Mouse (Mus musculus): ENCODE measurements around the gene Hist1h3i. TPM values are rescaled to one million over a fixed set of nuclear protein-coding genes. Genes with fewer than 3 reads are reported as not detected.
"Not testable (repeated sequence)": the region's sequence is repeated elsewhere in the genome, so short reads cannot be mapped to it uniquely, and the experiment has no call there.

Hist1h3i gene
- polyA plus RNA-seq, 1 experiment from 2014 or later: 188 TPM

DNA sequence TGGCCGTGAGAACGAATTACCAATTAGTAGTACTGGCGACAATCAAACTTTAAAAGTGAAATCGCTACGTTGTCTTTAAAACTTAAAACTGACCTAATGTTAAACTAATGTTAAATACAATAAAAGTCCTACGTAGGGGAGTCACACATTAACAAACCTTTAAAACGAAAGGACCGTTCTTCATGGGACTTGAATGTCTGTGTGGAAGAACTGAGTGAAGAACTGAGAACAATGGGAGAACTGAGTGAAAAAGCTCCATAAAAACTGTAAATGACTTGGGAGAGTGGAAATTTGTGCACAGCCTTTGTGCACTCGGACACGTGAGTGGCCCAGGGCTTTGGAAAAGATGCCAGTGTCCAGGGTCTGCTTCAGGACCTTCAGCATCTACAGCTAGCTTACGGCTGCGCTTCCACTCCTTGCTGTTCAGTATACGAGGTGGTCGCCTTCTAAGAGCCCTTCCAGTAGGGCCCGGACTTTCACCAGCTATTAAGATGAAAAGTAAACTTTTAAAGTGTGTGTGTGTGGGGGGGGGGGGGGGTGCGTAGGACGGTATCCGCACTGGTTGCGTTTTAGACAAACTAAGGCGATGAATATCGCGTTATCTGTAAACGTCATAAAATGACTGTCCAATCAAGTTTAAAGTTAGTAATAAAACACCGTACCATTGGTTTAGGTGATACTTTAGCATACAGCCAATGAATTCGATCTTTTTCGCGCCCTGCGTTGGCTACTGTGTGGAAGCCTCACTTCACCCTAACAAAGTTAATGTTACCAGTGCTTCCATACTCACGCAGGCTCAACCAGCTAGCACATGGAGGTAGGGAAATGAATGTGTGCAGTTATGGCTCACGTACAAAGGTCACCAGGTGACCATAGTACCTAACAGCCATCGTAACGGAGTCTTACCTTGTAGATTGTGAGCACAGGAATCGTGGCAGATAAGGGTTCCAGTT lies 4.1 kb downstream of the Hist1h3i start:
- no peaks in the 10 kb centered on the region for H3K36me3 ChIP-seq (ENCODE audit: control insufficient read depth, insufficient read depth, low read length)
- ATAC-seq (replicated peaks; ENCODE audit: low FRiP score, low TSS enrichment, low read depth) (peak; percentile 83), DNase-seq (ENCODE audit: low spot score) (peak; percentile 88)
- peaks cover 9% of the 10 kb centered on the region for H3K4me1 ChIP-seq (replicated peaks; ENCODE audit: control insufficient read depth, insufficient read depth, low read length)
- WGBS: 5% methylated on average over 33 of the region's 33 CpGs
- H3K4me2 ChIP-seq (ENCODE audit: low read length): peak overlapping the region; percentile 95
- peak overlapping the region; percentile 97 for H3K27ac ChIP-seq (ENCODE audit: low read depth)
- H3K27me3 ChIP-seq (replicated peaks; ENCODE audit: control insufficient read depth, insufficient read depth, low read length): no peaks in the 10 kb centered on the region
- peak overlapping the region; percentile 97 for H3K9ac ChIP-seq (ENCODE audit: low read length)
- peak overlapping the region; percentile 61 for H3K4me3 ChIP-seq (ENCODE audit: low read depth, low read length)
- H3K9me3 ChIP-seq (ENCODE audit: control insufficient read depth, low read length): no peaks in the 10 kb centered on the region

- Histone ChIP-seq H3K4me1 (replicated peaks; ENCODE audit: control insufficient read depth, insufficient read depth, low read length) (peaks cover 14% of the 10 kb centered on the region), H3K27ac (ENCODE audit: low read depth) (no peak overlapping the region), H3K4me2 (ENCODE audit: low read length) (peak overlapping the region; percentile 66), H3K36me3 (ENCODE audit: control insufficient read depth, insufficient read depth, low read length) (no peaks in the 10 kb centered on the region), H3K9me3 (ENCODE audit: control insufficient read depth, low read length) (no peaks in the 10 kb centered on the region), H3K4me3 (ENCODE audit: low read depth, low read length) (no peak overlapping the region), H3K9ac (ENCODE audit: low read length) (no peak overlapping the region), H3K27me3 (replicated peaks; ENCODE audit: control insufficient read depth, insufficient read depth, low read length) (no peaks in the 10 kb centered on the region)
- 74% methylated on average over 1 of the region's 1 CpGs for WGBS
- no peak for DNase-seq (ENCODE audit: low spot score)
- no peak for ATAC-seq (replicated peaks; ENCODE audit: low FRiP score, low TSS enrichment, low read depth)
Measured at GRCm38 (mm10) chr13:21755707-21756106, 27.5 kb downstream of the Hist1h3i start.

- not testable (repeated sequence) for H3K27me3 ChIP-seq (replicated peaks; ENCODE audit: control insufficient read depth, insufficient read depth, low read length); ATAC-seq (replicated peaks; ENCODE audit: low FRiP score, low TSS enrichment, low read depth); H3K36me3 ChIP-seq (ENCODE audit: control insufficient read depth, insufficient read depth, low read length); H3K9me3 ChIP-seq (ENCODE audit: control insufficient read depth, low read length)
- peak; percentile 68 for DNase-seq (ENCODE audit: low spot score)
- H3K4me1 ChIP-seq (replicated peaks; ENCODE audit: control insufficient read depth, insufficient read depth, low read length): peaks cover 16% of the 10 kb centered on the region
- 5% methylated on average over 15 of the region's 26 CpGs for whole genome bisulfite sequencing
- H3K4me3 ChIP-seq (ENCODE audit: low read depth, low read length): peak overlapping the region; percentile 45
- peak overlapping the region; percentile 69 for H3K9ac ChIP-seq (ENCODE audit: low read length)
- peak overlapping the region; percentile 89 for H3K27ac ChIP-seq (ENCODE audit: low read depth)
- H3K4me2 ChIP-seq (ENCODE audit: low read length): peak overlapping the region; percentile 70
Measured at GRCm38 (mm10) chr13:21754294-21755001, 28.7 kb downstream of the Hist1h3i start.

GRCm38 (mm10) chr13:21753524-21754285 lies 29.5 kb downstream of the Hist1h3i start, which contains the start of the genes Hist1h2ak and Hist1h2bn:
Hist1h2ak (minus strand) TSS chr13:21753827.
Hist1h2bn (plus strand) TSS chr13:21754123.
- H3K9me3 ChIP-seq (ENCODE audit: control insufficient read depth, low read length); H3K36me3 ChIP-seq (ENCODE audit: control insufficient read depth, insufficient read depth, low read length); H3K27me3 ChIP-seq (replicated peaks; ENCODE audit: control insufficient read depth, insufficient read depth, low read length): not testable (repeated sequence)
- WGBS: under 1% methylated on average over 46 of the region's 50 CpGs
- Histone ChIP-seq H3K4me3 (ENCODE audit: low read depth, low read length) (peak within 1 kb of the TSS; percentile 45), H3K27ac (ENCODE audit: low read depth) (peak within 1 kb of the TSS; percentile 89), H3K9ac (ENCODE audit: low read length) (peak within 1 kb of the TSS; percentile 69), H3K4me1 (replicated peaks; ENCODE audit: control insufficient read depth, insufficient read depth, low read length) (peaks cover 20% of the 10 kb centered on the region), H3K4me2 (ENCODE audit: low read length) (peak within 1 kb of the TSS; percentile 70)
- ATAC-seq (replicated peaks; ENCODE audit: low FRiP score, low TSS enrichment, low read depth) (peak; percentile 93), DNase-seq (ENCODE audit: low spot score) (peak; percentile 87)

- DNase-seq (ENCODE audit: low spot score) (peak; percentile 66), ATAC-seq (replicated peaks; ENCODE audit: low FRiP score, low TSS enrichment, low read depth) (no peak)
- WGBS: 2% methylated on average over 10 of the region's 10 CpGs
- Histone ChIP-seq H3K9me3 (ENCODE audit: control insufficient read depth, low read length) (no peaks in the 10 kb centered on the region), H3K4me2 (ENCODE audit: low read length) (peak overlapping the region; percentile 70), H3K4me1 (replicated peaks; ENCODE audit: control insufficient read depth, insufficient read depth, low read length) (peaks cover 24% of the 10 kb centered on the region), H3K4me3 (ENCODE audit: low read depth, low read length) (peak overlapping the region; percentile 41), H3K36me3 (ENCODE audit: control insufficient read depth, insufficient read depth, low read length) (no peaks in the 10 kb centered on the region), H3K27ac (ENCODE audit: low read depth) (peak overlapping the region; percentile 89), H3K27me3 (replicated peaks; ENCODE audit: control insufficient read depth, insufficient read depth, low read length) (no peaks in the 10 kb centered on the region), H3K9ac (ENCODE audit: low read length) (peak overlapping the region; percentile 69)
Measured at GRCm38 (mm10) chr13:21753051-21753523, 30.1 kb downstream of the Hist1h3i start.

DNA sequence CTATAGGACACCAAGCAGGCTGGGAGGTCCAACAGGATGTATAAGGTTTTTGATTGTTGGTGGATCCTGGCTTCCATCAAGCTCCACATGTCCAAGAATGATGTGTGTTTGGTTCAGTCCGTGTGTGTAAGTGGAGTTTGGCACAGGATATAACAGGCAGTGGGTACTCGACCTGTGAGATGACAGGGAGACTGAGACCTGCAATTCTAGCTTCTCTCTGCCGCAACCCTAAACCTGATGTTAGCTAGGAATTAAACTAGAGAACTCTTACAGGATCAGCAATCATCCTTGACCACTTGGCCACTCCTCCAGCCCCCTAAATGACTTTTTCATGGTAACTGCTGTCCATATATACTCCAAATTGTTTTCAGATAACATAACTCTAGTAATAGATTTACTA lies 30.8 kb downstream of the Hist1h3i start:
- no peaks in the 10 kb centered on the region for H3K36me3 ChIP-seq (ENCODE audit: control insufficient read depth, insufficient read depth, low read length)
- peak overlapping the region; percentile 70 for H3K4me2 ChIP-seq (ENCODE audit: low read length)
- no peaks in the 10 kb centered on the region for H3K27me3 ChIP-seq (replicated peaks; ENCODE audit: control insufficient read depth, insufficient read depth, low read length)
- DNase-seq (ENCODE audit: low spot score) (no peak), ATAC-seq (replicated peaks; ENCODE audit: low FRiP score, low TSS enrichment, low read depth) (no peak)
- H3K4me3 ChIP-seq (ENCODE audit: low read depth, low read length): peak overlapping the region; percentile 41
- no peaks in the 10 kb centered on the region for H3K9me3 ChIP-seq (ENCODE audit: control insufficient read depth, low read length)
- peaks cover 24% of the 10 kb centered on the region for H3K4me1 ChIP-seq (replicated peaks; ENCODE audit: control insufficient read depth, insufficient read depth, low read length)
- H3K27ac ChIP-seq (ENCODE audit: low read depth): peak overlapping the region; percentile 89
- peak overlapping the region; percentile 69 for H3K9ac ChIP-seq (ENCODE audit: low read length)
- 23% methylated on average over 3 of the region's 3 CpGs for WGBS

GRCm38 (mm10) chr13:21751827-21752226 lies 31.3 kb downstream of the Hist1h3i start:
- H3K27ac ChIP-seq (ENCODE audit: low read depth): peak overlapping the region; percentile 89

DNA sequence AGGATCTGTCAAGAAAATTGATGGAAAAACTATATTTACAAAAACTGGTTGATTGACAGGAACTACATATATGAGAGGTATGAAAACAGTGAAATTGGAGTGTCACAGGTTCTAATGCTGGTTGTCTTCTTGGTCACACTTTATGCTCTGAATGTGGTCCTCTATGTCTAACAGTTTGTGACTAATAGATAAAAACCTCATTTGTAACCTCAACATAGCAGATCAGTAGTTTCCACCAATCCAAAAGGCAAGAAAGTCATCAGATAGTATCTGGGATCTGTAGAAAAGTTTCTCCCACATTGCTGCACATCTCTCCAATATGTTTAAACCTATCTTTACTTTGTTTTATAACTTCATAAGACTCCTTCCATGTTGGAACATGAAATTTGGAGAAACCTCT lies 31.8 kb downstream of the Hist1h3i start:
- Histone ChIP-seq H3K9me3 (ENCODE audit: control insufficient read depth, low read length) (no peaks in the 10 kb centered on the region), H3K27ac (ENCODE audit: low read depth) (no peak overlapping the region; the same call in 1 of the 2 replicates), H3K4me1 (replicated peaks; ENCODE audit: control insufficient read depth, insufficient read depth, low read length) (peaks cover 24% of the 10 kb centered on the region), H3K9ac (ENCODE audit: low read length) (no peak overlapping the region), H3K4me3 (ENCODE audit: low read depth, low read length) (no peak overlapping the region), H3K27me3 (replicated peaks; ENCODE audit: control insufficient read depth, insufficient read depth, low read length) (no peaks in the 10 kb centered on the region), H3K4me2 (ENCODE audit: low read length) (no peak overlapping the region), H3K36me3 (ENCODE audit: control insufficient read depth, insufficient read depth, low read length) (no peaks in the 10 kb centered on the region)
- no peak for ATAC-seq (replicated peaks; ENCODE audit: low FRiP score, low TSS enrichment, low read depth)
- DNase-seq (ENCODE audit: low spot score): no peak

More at GRCm38 (mm10) chr13:21751827-21752226, 31.3 kb downstream of the Hist1h3i start:
- H3K4me1 ChIP-seq (replicated peaks; ENCODE audit: control insufficient read depth, insufficient read depth, low read length): peaks cover 24% of the 10 kb centered on the region
- no peak for DNase-seq (ENCODE audit: low spot score)
- H3K4me3 ChIP-seq (ENCODE audit: low read depth, low read length): no peak overlapping the region
- no peak for ATAC-seq (replicated peaks; ENCODE audit: low FRiP score, low TSS enrichment, low read depth)
- WGBS: 68% methylated on average over 3 of the region's 3 CpGs
- no peaks in the 10 kb centered on the region for H3K27me3 ChIP-seq (replicated peaks; ENCODE audit: control insufficient read depth, insufficient read depth, low read length)
- no peaks in the 10 kb centered on the region for H3K36me3 ChIP-seq (ENCODE audit: control insufficient read depth, insufficient read depth, low read length)
- H3K9me3 ChIP-seq (ENCODE audit: control insufficient read depth, low read length): no peaks in the 10 kb centered on the region
- no peak overlapping the region for H3K9ac ChIP-seq (ENCODE audit: low read length)
- peak overlapping the region; percentile 70; the same call in 1 of the 2 replicates for H3K4me2 ChIP-seq (ENCODE audit: low read length)

All from intestine, embryonic 14.5 days (tissue).